14 mouse cellular contexts compared by ENCODE assay signal in genomic region chr1:189550851-189551250, GRCm38 (mm10).
A peak's percentile ranks its signal among the peaks of the same experiment; 100 is the strongest.
DNase-seq lines count a peak whose midpoint lies in the region; ATAC-seq and TF ChIP-seq lines count a peak whose summit lies in the region.
"Had no signal": no experiment of that assay in that cellular context is flagged by ENCODE, and none has a peak within 500 bp of the region (broad histone marks: within the 10 kb centered on the region; RNA-seq: fewer than 3 reads in every experiment).

No protein-coding gene starts in this region.

- 90% methylated on average over 9 of the region's 9 CpGs for WGBS in kidney, adult 2 months
- WGBS in forebrain, embryonic 13.5 days = 84% methylated on average over 9 of the region's 9 CpGs

- ATAC-seq in forebrain, embryonic 13.5 days = no peak
- ATAC-seq: inflammation-experienced regulatory T-cells, adult 6 months; midbrain, embryonic 13.5 days had no signal

- no peak overlapping the region for H3K9ac ChIP-seq in forebrain, embryonic 13.5 days
- H3K9ac ChIP-seq: midbrain, embryonic 13.5 days had no signal

- no peak overlapping the region for H3K4me2 ChIP-seq in forebrain, embryonic 13.5 days
- H3K4me2 ChIP-seq: midbrain, embryonic 13.5 days had no signal

- H3K27me3 ChIP-seq in kidney, adult 2 months (replicated peaks; ENCODE audit: control insufficient read depth, insufficient read depth, low read length) = no peaks in the 10 kb centered on the region
- no peaks in the 10 kb centered on the region for H3K27me3 ChIP-seq in testis, adult 2 months (ENCODE audit: control insufficient read depth, insufficient read depth, low read length)
- no peaks in the 10 kb centered on the region for H3K27me3 ChIP-seq in forebrain, embryonic 13.5 days
- H3K27me3 ChIP-seq: midbrain, embryonic 13.5 days had no signal

- no peak for DNase-seq in kidney, adult 2 months
- DNase-seq in kidney, postnatal 36 days = no peak
- DNase-seq in testis, postnatal 14 days (ENCODE audit: low spot score) = no peak
- DNase-seq in NIH3T3 (ENCODE audit: low read depth) = peak; percentile 20
- DNase-seq in retina, postnatal 1 day = peak; percentile 10
- DNase-seq in layer of hippocampus, postnatal 25 days (ENCODE audit: extremely low spot score in 1 of 2, low spot score in 1 of 2) = no peak
- DNase-seq: cerebellum, adult 2 months; liver; thymus, postnatal 36 days had no signal

- TF ChIP-seq POLR2A in kidney, adult 2 months (IDR thresholded peaks at IDR 0.05; ENCODE audit: low read depth, low read length) = no peak
- no peak for TF ChIP-seq POLR2A in testis, adult 2 months (IDR thresholded peaks at IDR 0.05; ENCODE audit: control insufficient read depth, low read depth, low read length)

- no peaks in the 10 kb centered on the region for H3K9me3 ChIP-seq in forebrain, embryonic 13.5 days (replicated peaks)

- H3K4me1 ChIP-seq in kidney, adult 2 months (ENCODE audit: control insufficient read depth, insufficient read depth, low read length) = no peaks in the 10 kb centered on the region
- no peaks in the 10 kb centered on the region for H3K4me1 ChIP-seq in testis, adult 2 months (ENCODE audit: control insufficient read depth, insufficient read depth, low read length)
- H3K4me1 ChIP-seq in forebrain, embryonic 13.5 days = no peaks in the 10 kb centered on the region
- H3K4me1 ChIP-seq: midbrain, embryonic 13.5 days had no signal

- TF ChIP-seq CTCF in kidney, adult 2 months (conservative IDR thresholded peaks at IDR 0.05; ENCODE audit: insufficient read depth, insufficient read length, low read depth, low read length) = 0 out of 2 replicates have a peak, but pooled peaks have one; percentile 4
- 0 out of 2 replicates have a peak, but pooled peaks have one; percentile 41 for TF ChIP-seq CTCF in testis, adult 2 months (IDR thresholded peaks at IDR 0.05; ENCODE audit: control insufficient read depth, insufficient read depth, insufficient replicate concordance, low read depth, low read length)

- H3K36me3 ChIP-seq in kidney, adult 2 months (ENCODE audit: control insufficient read depth, insufficient read depth, low read length) = no peaks in the 10 kb centered on the region
- no peaks in the 10 kb centered on the region for H3K36me3 ChIP-seq in testis, adult 2 months (ENCODE audit: control insufficient read depth, insufficient read depth, low read length)
- no peaks in the 10 kb centered on the region for H3K36me3 ChIP-seq in forebrain, embryonic 13.5 days (ENCODE audit: poor library complexity, severe bottlenecking)
- H3K36me3 ChIP-seq: G1E; midbrain, embryonic 13.5 days had no signal

- no peak overlapping the region for H3K4me3 ChIP-seq in kidney, adult 2 months (ENCODE audit: insufficient read depth, low read depth, low read length)
- H3K4me3 ChIP-seq in testis, adult 2 months (ENCODE audit: control insufficient read depth, low read depth, low read length) = no peak overlapping the region
- no peak overlapping the region for H3K4me3 ChIP-seq in forebrain, embryonic 13.5 days
- H3K4me3 ChIP-seq: midbrain, embryonic 13.5 days had no signal

- H3K27ac ChIP-seq in kidney, adult 2 months (ENCODE audit: insufficient read depth, low read depth, low read length) = no peak overlapping the region
- no peak overlapping the region for H3K27ac ChIP-seq in testis, adult 2 months (ENCODE audit: control insufficient read depth, insufficient read depth, low read depth, low read length)
- no peak overlapping the region for H3K27ac ChIP-seq in forebrain, embryonic 13.5 days
- H3K27ac ChIP-seq: midbrain, embryonic 13.5 days had no signal

Comparison
In these comparisons a context has a peak if more than half of its experiments do, and no peak if none do; other contexts are left out.
1. DNase-seq: peak in NIH3T3 (single experiment) and retina, postnatal 1 day (single experiment); none in kidney, adult 2 months (single experiment), kidney, postnatal 36 days (0 of 2), testis, postnatal 14 days (single experiment) and layer of hippocampus, postnatal 25 days (0 of 2).